Mouse (Mus musculus): ENCODE measurements around the gene Gm21312. TPM values are rescaled to one million over a fixed set of nuclear protein-coding genes. Genes with fewer than 3 reads are reported as not detected.
"Not testable (repeated sequence)": the region's sequence is repeated elsewhere in the genome, so short reads cannot be mapped to it uniquely, and the experiment has no call there.

Gene Gm21312
- polyA plus RNA-seq (2015; fragmentation: Nextera tagmentation; extraction: Ambion mirVana), result not detected in 2 replicates

GRCm38 (mm10) chr10:104176724-104177123 is at the start of gene Gm21312:
Gene Gm21312 (plus strand): TSS chr10:104177024.
- not testable (repeated sequence) for ATAC-seq; H3K4me1 ChIP-seq (ENCODE audit: control insufficient read depth, insufficient read depth, low read length); H3K9ac ChIP-seq (ENCODE audit: low read depth, low read length); H3K27ac ChIP-seq (ENCODE audit: low read length); H3K4me3 ChIP-seq (ENCODE audit: low read depth, low read length); H3K4me2 ChIP-seq (ENCODE audit: low read length); H3K27me3 ChIP-seq (ENCODE audit: control insufficient read depth, insufficient read depth, low read depth, low read length); H3K9me3 ChIP-seq (replicated peaks; ENCODE audit: control insufficient read depth, low read length, poor library complexity, severe bottlenecking); H3K36me3 ChIP-seq (ENCODE audit: control insufficient read depth, insufficient read depth, low read length)
- WGBS, result no CpG with 5 or more reads among the region's 3 CpGs

GRCm38 (mm10) chr10:104142687-104143086 is 34.1 kb upstream of the Gm21312 start, which contains the start of gene Gm21293:
Gene Gm21293 (plus strand): TSS chr10:104142987.
- H3K4me1 ChIP-seq (ENCODE audit: control insufficient read depth, insufficient read depth, low read length); H3K36me3 ChIP-seq (ENCODE audit: control insufficient read depth, insufficient read depth, low read length); H3K9ac ChIP-seq (ENCODE audit: low read depth, low read length); ATAC-seq; H3K4me3 ChIP-seq (ENCODE audit: low read depth, low read length); H3K27me3 ChIP-seq (ENCODE audit: control insufficient read depth, insufficient read depth, low read depth, low read length); H3K9me3 ChIP-seq (replicated peaks; ENCODE audit: control insufficient read depth, low read length, poor library complexity, severe bottlenecking); H3K27ac ChIP-seq (ENCODE audit: low read length); H3K4me2 ChIP-seq (ENCODE audit: low read length): not testable (repeated sequence)
- no CpG with 5 or more reads among the region's 3 CpGs for WGBS

- not testable (repeated sequence) for ATAC-seq; H3K27me3 ChIP-seq (ENCODE audit: control insufficient read depth, insufficient read depth, low read depth, low read length)
- no CpG with 5 or more reads among the region's 3 CpGs for WGBS
These were observed 25.6 kb upstream of the Gm21312 start, which contains the start of gene Gm6763 for GRCm38 (mm10) chr10:104151197-104151596. Gene Gm6763 (plus strand): TSS chr10:104151497.

GRCm38 (mm10) chr10:104159706-104160105 is 17.1 kb upstream of the Gm21312 start, which contains the start of gene Gm8764:
Gene Gm8764 (plus strand): TSS chr10:104160006.
- not testable (repeated sequence) for H3K36me3 ChIP-seq (ENCODE audit: control insufficient read depth, insufficient read depth, low read length); H3K9me3 ChIP-seq (replicated peaks; ENCODE audit: control insufficient read depth, low read length, poor library complexity, severe bottlenecking); H3K4me2 ChIP-seq (ENCODE audit: low read length); H3K9ac ChIP-seq (ENCODE audit: low read depth, low read length); H3K27ac ChIP-seq (ENCODE audit: low read length); ATAC-seq; H3K4me1 ChIP-seq (ENCODE audit: control insufficient read depth, insufficient read depth, low read length); H3K27me3 ChIP-seq (ENCODE audit: control insufficient read depth, insufficient read depth, low read depth, low read length); H3K4me3 ChIP-seq (ENCODE audit: low read depth, low read length)
- WGBS, result no CpG with 5 or more reads among the region's 3 CpGs

More at GRCm38 (mm10) chr10:104151197-104151596, 25.6 kb upstream of the Gm21312 start, which contains the start of gene Gm6763:
- H3K4me3 ChIP-seq (ENCODE audit: low read depth, low read length); H3K27ac ChIP-seq (ENCODE audit: low read length); H3K9ac ChIP-seq (ENCODE audit: low read depth, low read length); H3K4me1 ChIP-seq (ENCODE audit: control insufficient read depth, insufficient read depth, low read length); H3K9me3 ChIP-seq (replicated peaks; ENCODE audit: control insufficient read depth, low read length, poor library complexity, severe bottlenecking); H3K4me2 ChIP-seq (ENCODE audit: low read length); H3K36me3 ChIP-seq (ENCODE audit: control insufficient read depth, insufficient read depth, low read length): not testable (repeated sequence)

- not testable (repeated sequence) for H3K27ac ChIP-seq (ENCODE audit: low read length); ATAC-seq
- WGBS, result no CpG with 5 or more reads among the region's 3 CpGs
These were observed 8.6 kb upstream of the Gm21312 start, which contains the start of gene Gm21304 for GRCm38 (mm10) chr10:104168215-104168614. Gene Gm21304 (plus strand): TSS chr10:104168515.

GRCm38 (mm10) chr10:104185233-104185632 is 8.4 kb downstream of the Gm21312 start, which contains the start of gene Gm20765:
Gene Gm20765 (plus strand): TSS chr10:104185533.
- H3K27me3 ChIP-seq (ENCODE audit: control insufficient read depth, insufficient read depth, low read depth, low read length); H3K4me1 ChIP-seq (ENCODE audit: control insufficient read depth, insufficient read depth, low read length); H3K9ac ChIP-seq (ENCODE audit: low read depth, low read length); H3K27ac ChIP-seq (ENCODE audit: low read length); H3K36me3 ChIP-seq (ENCODE audit: control insufficient read depth, insufficient read depth, low read length); H3K4me3 ChIP-seq (ENCODE audit: low read depth, low read length); ATAC-seq; H3K4me2 ChIP-seq (ENCODE audit: low read length); H3K9me3 ChIP-seq (replicated peaks; ENCODE audit: control insufficient read depth, low read length, poor library complexity, severe bottlenecking): not testable (repeated sequence)
- no CpG with 5 or more reads among the region's 3 CpGs for WGBS

More at GRCm38 (mm10) chr10:104168215-104168614, 8.6 kb upstream of the Gm21312 start, which contains the start of gene Gm21304:
- H3K4me2 ChIP-seq (ENCODE audit: low read length); H3K9ac ChIP-seq (ENCODE audit: low read depth, low read length); H3K36me3 ChIP-seq (ENCODE audit: control insufficient read depth, insufficient read depth, low read length); H3K4me1 ChIP-seq (ENCODE audit: control insufficient read depth, insufficient read depth, low read length); H3K9me3 ChIP-seq (replicated peaks; ENCODE audit: control insufficient read depth, low read length, poor library complexity, severe bottlenecking); H3K27me3 ChIP-seq (ENCODE audit: control insufficient read depth, insufficient read depth, low read depth, low read length); H3K4me3 ChIP-seq (ENCODE audit: low read depth, low read length): not testable (repeated sequence)

GRCm38 (mm10) chr10:104193742-104194141 is 16.9 kb downstream of the Gm21312 start, which contains the start of gene Gm4340:
Gene Gm4340 (plus strand): TSS chr10:104194042.
- not testable (repeated sequence) for H3K4me3 ChIP-seq (ENCODE audit: low read depth, low read length); H3K27me3 ChIP-seq (ENCODE audit: control insufficient read depth, insufficient read depth, low read depth, low read length); H3K36me3 ChIP-seq (ENCODE audit: control insufficient read depth, insufficient read depth, low read length); H3K4me2 ChIP-seq (ENCODE audit: low read length); H3K4me1 ChIP-seq (ENCODE audit: control insufficient read depth, insufficient read depth, low read length); H3K27ac ChIP-seq (ENCODE audit: low read length); ATAC-seq; H3K9me3 ChIP-seq (replicated peaks; ENCODE audit: control insufficient read depth, low read length, poor library complexity, severe bottlenecking); H3K9ac ChIP-seq (ENCODE audit: low read depth, low read length)
- WGBS, result no CpG with 5 or more reads among the region's 3 CpGs

GRCm38 (mm10) chr10:104209655-104210054 is 32.8 kb downstream of the Gm21312 start:
- Histone ChIP-seq H3K4me3 (ENCODE audit: low read depth, low read length) (no peak overlapping the region), H3K27me3 (ENCODE audit: control insufficient read depth, insufficient read depth, low read depth, low read length) (no peaks in the 10 kb centered on the region), H3K4me2 (ENCODE audit: low read length) (no peak overlapping the region), H3K36me3 (ENCODE audit: control insufficient read depth, insufficient read depth, low read length) (no peaks in the 10 kb centered on the region), H3K9me3 (replicated peaks; ENCODE audit: control insufficient read depth, low read length, poor library complexity, severe bottlenecking) (no peaks in the 10 kb centered on the region), H3K27ac (ENCODE audit: low read length) (no peak overlapping the region), H3K4me1 (ENCODE audit: control insufficient read depth, insufficient read depth, low read length) (no peaks in the 10 kb centered on the region), H3K9ac (ENCODE audit: low read depth, low read length) (no peak overlapping the region)
- no peak for ATAC-seq
- 86% methylated on average over 1 of the region's 1 CpGs for whole genome bisulfite sequencing

GRCm38 (mm10) chr10:104210268-104210990 is 33.6 kb downstream of the Gm21312 start:
- H3K4me3 ChIP-seq (ENCODE audit: low read depth, low read length), result no peak overlapping the region
- 88% methylated on average over 3 of the region's 3 CpGs for WGBS
- H3K4me2 ChIP-seq (ENCODE audit: low read length), result no peak overlapping the region
- no peaks in the 10 kb centered on the region for H3K27me3 ChIP-seq (ENCODE audit: control insufficient read depth, insufficient read depth, low read depth, low read length)
- H3K9me3 ChIP-seq (replicated peaks; ENCODE audit: control insufficient read depth, low read length, poor library complexity, severe bottlenecking), result no peaks in the 10 kb centered on the region
- H3K4me1 ChIP-seq (ENCODE audit: control insufficient read depth, insufficient read depth, low read length), result no peaks in the 10 kb centered on the region
- no peaks in the 10 kb centered on the region for H3K36me3 ChIP-seq (ENCODE audit: control insufficient read depth, insufficient read depth, low read length)
- ATAC-seq, result no peak
- no peak overlapping the region for H3K27ac ChIP-seq (ENCODE audit: low read length)
- H3K9ac ChIP-seq (ENCODE audit: low read depth, low read length), result no peak overlapping the region

All from midbrain, embryonic 16.5 days (tissue).